Mouse (Mus musculus): ENCODE results near the gene Acot13.

The Acot13 gene

GRCm38 (mm10) chr13:24830756-24831352 lies 486 bp downstream of the Acot13 start:
- no peak for DNase-seq (ENCODE audit: low read depth)

GRCm38 (mm10) chr13:24826116-24826515 lies 5.2 kb downstream of the Acot13 start:
- no peak for DNase-seq (ENCODE audit: low read depth)

DNA sequence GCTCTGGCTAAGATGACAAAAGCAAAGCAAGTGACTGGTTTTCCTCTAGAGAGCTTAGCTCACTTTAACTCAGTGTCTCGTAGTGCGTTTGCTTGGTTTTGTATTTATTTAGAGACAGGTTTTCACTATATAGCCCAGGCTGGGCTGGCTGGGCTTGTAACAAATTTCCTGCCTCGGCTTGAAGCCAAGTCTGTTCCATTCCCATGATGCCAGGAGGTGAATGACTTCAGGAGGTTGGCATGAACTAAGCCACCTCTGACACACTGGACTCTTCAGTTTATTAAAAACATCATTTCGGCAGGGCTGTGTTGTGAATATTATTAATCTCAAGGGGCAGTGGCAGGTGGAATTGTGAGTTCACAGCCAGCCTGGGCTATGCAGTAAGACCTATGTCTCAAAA lies 5.8 kb downstream of the Acot13 start:
- no peak for DNase-seq (ENCODE audit: low read depth)

- DNase-seq (ENCODE audit: low read depth) = no peak
Observed at GRCm38 (mm10) chr13:24824647-24825046, 6.7 kb downstream of the Acot13 start.

DNA sequence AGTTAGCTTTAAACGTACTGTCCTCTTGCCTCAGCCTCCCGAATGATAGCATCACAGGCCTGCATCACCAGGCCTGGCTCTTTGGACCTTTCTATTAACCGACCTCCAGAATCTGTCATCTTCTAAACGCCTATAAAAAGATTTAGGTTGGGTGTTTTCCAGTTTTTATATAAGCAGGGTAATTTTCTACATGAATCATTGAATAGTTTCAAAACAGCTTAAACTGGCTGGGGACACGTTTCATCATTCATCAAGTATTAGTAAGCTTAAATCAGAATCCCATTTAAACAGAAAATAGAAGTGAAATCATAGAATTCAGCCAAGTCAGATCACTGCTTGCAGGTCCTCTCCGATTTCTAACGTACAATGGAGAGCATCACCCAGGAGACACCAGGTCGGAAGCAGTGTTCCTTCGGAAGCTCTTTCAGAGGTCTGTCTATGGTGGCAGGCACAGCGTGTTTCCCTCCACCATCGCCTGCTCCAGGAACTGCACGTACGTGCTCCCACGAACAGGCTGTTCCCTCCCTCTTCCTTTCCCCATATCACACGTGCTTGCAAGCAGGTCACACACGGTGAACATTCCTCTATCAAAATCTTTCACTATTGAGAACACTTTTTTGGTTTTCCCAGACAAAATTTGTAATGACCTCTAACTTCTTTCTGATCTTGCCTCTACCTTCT lies 8.5 kb downstream of the Acot13 start:
- DNase-seq (ENCODE audit: low read depth) = no peak

GRCm38 (mm10) chr13:24819931-24820330 lies 11.4 kb downstream of the Acot13 start:
- DNase-seq (ENCODE audit: low read depth) = no peak

DNA sequence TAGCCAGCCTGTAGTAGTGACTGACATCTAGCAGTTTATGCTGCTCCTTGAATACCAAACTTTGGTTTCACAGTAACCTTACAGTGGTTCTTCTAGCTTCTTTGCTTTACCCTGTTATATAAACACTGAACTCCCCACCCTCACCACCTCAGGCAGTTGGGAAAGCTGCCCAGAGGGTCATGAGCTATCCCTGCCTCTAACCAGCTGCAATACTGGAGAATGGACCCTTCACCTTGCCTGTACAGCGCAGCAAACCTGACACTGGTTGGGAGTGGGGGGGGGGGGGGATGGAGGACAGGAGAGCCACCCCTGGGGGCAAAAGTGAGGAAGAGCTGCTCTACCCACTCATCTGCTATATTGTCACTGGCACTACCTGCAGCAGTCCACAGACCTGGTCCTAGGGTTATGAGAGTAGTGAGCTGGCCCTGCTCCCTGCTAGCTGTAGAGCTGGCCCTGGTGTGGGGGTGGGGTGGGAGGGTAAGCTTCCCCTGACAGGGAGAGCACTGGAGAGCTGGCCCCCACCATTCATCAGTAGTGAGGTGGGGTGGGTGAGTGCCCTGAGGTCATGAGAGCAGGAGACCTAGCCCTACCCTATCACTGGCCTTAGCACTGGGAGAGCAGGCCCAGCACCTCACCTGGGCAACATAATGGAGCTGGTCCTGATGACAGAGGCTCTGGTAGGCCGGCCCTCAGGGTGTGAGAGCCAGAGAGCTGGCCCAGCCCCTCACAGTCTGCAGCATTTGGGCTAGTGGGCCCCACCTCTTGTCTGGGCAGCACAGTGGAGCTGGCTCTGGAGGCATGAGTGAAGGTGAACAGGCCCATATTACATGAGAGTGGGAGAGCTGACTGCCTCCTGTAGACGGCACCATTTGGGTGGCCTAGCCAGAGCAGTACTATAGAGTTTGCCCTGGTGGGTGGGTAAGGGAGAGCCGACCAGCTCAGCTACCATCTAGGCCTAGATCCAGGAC lies 14.9 kb downstream of the Acot13 start:
- DNase-seq (ENCODE audit: low read depth) = no peak

DNA sequence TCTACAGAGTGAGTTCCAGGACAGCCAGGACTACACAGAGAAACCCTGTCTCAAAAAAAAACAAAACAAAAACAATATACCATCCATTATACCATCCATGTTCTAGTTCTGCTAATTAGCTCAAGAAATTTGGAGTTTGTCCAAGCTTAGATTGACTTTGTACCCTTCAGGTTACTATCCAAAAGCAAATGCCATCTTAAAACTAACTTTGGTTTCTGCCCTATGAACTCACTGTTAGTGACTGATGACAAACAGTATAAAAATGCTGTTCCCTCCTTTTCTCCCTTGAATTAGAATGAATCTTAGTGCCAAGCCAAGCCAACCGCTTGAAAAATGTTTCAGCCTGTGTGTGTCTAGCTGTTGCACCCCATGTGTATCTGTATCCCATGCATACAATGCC lies 16.7 kb downstream of the Acot13 start:
- DNase-seq (ENCODE audit: low read depth) = no peak

- no peak for DNase-seq (ENCODE audit: low read depth)
Observed at GRCm38 (mm10) chr13:24812521-24812920, 18.8 kb downstream of the Acot13 start.

DNA sequence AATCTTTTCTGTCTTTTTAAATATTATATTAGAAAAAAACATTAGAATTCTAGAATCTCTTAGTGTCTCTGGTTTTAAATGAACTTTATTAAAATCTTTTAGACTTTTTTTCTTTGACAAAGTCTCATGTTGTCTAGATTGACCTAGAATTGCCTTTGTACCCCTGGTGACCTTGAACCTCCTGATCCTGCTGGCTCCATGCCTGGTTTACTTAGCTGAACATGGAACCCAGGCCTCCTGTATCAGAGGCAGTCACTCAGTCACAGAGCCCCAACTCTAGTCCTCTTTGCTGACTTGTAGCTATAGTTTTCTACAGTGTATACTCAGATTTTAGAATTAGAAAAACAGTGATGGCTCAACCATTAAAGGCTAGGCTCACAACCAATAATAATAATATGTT lies 25.3 kb downstream of the Acot13 start:
- no peak for DNase-seq (ENCODE audit: low read depth)

- DNase-seq (ENCODE audit: low read depth) = no peak
Observed at GRCm38 (mm10) chr13:24803196-24803595, 28.1 kb downstream of the Acot13 start.

DNA sequence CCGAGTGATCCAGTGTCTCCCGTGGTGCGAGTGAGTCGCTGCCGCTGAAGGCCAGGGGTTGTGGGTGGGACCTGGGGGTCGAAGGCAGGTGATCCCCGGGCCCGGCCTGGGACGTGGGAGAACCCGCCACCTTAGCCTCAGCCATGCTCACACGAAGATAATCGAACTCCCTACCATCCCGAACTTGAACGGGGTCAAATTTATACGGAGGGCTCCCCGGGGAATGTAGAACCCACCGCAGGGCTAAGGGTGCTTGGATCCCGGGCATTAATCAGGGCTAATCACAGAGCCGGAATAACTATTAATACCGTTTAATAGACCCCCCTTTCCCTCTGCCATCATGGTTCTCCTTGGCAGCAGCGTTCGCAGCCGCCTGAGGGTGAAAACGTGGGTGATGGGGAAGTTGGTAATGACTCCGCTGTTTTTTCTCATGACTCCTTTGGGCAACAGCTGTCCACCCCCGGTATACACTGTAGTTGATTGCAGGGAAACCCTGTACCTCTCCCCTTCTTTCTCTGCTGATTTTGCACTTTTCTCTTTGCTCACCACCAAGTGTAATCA lies 29.1 kb downstream of the Acot13 start:
- no peak for DNase-seq (ENCODE audit: low read depth)

DNA sequence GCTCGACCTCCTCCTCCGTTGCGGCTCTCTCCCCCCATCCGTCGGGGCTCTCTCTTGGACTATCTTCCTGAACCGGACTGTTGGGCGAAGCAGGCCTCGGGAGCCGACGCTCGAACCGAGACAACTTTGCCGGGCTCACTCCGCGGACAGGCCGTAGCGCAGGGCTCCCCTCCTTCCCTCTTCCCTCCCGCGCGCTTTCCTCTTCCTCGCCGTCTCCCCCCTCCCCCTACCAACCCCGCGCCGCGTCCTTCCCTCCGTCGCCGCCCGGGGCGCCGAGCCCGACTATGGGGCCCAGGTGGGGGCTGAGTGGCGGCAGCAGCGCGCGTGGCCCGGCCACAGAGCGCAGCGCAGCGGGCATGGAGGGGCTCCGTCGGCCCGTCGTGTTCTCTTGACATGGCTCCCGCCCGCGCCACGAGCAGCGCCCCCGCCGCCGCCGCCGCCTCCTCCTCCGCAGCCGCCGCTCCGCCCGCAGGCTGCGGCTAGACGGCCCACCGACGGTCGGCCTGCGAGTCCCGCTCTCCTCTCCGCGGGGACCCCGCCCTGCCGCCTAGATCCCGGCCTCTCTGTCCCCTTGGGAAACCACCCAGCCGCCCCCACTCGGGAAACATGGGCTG lies 29.9 kb downstream of the Acot13 start, which contains the start of gene BC005537:
Gene BC005537 (plus strand): TSS at position 350 of the 614 bp plus-strand sequence.
- DNase-seq (ENCODE audit: low read depth) = no peak

- peak; percentile 94 for DNase-seq (ENCODE audit: low read depth)
Observed at GRCm38 (mm10) chr13:24800674-24801307, 30.5 kb downstream of the Acot13 start.

DNA sequence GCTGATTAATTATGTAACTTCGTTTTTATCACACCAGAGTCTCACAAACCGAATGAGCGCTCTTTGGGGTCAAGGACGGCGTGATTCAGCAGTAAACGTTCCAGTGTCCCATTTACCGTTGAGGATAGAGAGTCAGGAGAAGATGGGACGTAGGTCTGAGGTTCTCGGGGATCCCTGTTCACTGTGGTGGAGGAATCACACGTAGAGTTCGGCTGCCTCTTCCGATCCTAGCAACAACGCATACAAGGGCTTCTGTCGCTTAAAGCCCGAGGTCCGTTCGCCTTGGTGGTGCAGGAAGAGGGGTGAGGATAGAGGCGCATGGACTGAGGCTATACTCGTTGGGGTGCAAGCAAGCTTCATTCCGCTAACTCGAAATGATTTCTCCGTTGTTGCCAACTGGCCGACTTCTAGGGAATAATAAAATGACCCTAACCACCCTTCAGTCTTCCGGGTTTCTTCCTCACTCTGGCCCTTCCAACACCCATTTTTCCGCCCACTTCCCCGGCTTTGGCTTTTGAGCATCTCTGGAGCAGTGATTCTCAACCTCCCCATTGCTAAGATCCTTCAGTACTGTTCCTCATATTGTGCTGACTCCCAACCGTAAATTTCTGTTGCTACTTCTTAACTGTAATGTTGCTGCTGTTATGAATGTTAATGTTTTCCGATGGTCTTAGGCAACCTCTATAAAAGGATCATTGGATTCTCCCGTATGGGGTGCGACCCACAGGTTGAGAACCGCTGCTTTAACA lies 31.2 kb downstream of the Acot13 start:
- no peak for DNase-seq (ENCODE audit: low read depth)

GRCm38 (mm10) chr13:24799378-24799777 lies 32.0 kb downstream of the Acot13 start:
- DNase-seq (ENCODE audit: low read depth) = no peak

DNA sequence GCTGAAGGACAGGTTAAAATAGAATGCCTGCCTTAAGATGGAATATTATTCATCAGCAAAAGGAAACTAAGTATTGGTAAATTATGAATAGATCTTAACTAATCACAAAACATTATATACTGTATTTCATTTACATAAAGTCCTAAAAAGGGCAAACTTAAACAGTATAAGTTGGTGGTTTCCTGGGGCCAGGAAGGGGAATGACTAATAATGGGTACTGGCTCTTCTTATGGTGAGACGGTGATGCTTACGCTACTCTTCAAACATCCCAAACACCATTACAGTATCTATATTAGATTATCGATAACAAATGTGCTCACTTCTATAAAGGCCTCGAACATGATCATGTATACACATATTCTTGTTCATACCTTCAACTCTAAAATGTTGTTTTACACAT lies 32.7 kb downstream of the Acot13 start:
- DNase-seq (ENCODE audit: low read depth) = no peak

DNA sequence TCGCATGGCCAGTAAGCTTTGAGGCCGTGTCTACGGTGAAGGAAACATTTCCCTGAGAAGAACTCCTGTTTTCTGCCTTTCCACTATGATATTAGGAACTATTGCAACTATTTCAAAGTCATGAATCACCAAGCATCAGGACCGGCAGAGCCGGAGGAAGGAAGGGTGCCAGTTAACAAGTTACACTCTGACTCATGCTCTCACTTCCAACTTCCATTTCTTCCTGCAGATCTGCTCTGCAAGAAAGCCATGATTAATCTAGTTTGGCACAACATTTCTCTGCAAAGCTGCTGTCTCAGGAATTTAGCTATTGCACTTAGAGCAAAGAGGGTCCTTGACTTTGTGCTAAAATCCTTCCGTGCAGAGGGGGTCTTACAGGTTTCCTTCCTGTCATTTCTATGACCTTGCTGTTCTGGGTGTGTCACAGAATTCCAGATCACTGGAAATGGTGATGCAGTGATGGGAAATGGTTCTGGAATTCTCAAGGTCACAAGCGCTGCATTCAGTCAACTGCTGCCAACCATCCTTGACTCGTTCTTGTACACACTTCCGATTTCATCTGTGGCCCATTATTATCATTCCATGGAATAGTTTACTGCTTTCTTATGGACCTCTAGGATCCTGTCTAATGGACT lies 38.8 kb downstream of the Acot13 start:
- no peak for DNase-seq (ENCODE audit: low read depth)

- peak; percentile 74 for DNase-seq (ENCODE audit: low read depth)
Observed at GRCm38 (mm10) chr13:24791349-24791748, 40.0 kb downstream of the Acot13 start.

GRCm38 (mm10) chr13:24787477-24787876 lies 43.9 kb downstream of the Acot13 start:
- DNase-seq (ENCODE audit: low read depth) = no peak

Data from c-Kit-positive CD71-negative TER-119-negative erythroid progenitor cells, embryonic 14.5 days (primary cell).